Mouse (Mus musculus) ES-Bruce4 (cell line): ENCODE results near the gene Pdap1. TPM values are rescaled to one million over a fixed set of nuclear protein-coding genes. Genes with fewer than 3 reads are reported as not detected.

Experiments used
- H3K27ac ChIP-seq: 2 replicates; pipeline ENCODE4 v1.5.1; 2012; ENCODE audit warnings: low read length, inconsistent platforms; ENCODE audit not compliant: insufficient read depth
- H3K27me3 ChIP-seq: 2 replicates; pipeline ENCODE4 v1.6.1; 2012; ENCODE audit warnings: mild to moderate bottlenecking, low read length, inconsistent platforms; ENCODE audit not compliant: control insufficient read depth, poor library complexity, insufficient read depth, severe bottlenecking
- H3K36me3 ChIP-seq: 2 replicates; pipeline ENCODE4 v1.6.1; 2012; ENCODE audit warnings: inconsistent platforms, mild to moderate bottlenecking, low read length, moderate library complexity; ENCODE audit not compliant: control insufficient read depth, poor library complexity, insufficient read depth, severe bottlenecking
- H3K4me1 ChIP-seq: one replicate; pipeline ENCODE4 v1.8.1; 2011; ENCODE audit warnings: low read length; ENCODE audit not compliant: control insufficient read depth, insufficient read depth
- H3K4me3 ChIP-seq: 2 replicates; pipeline ENCODE4 v1.5.1; 2011; ENCODE audit warnings: low read depth, mild to moderate bottlenecking, low read length
- H3K9ac ChIP-seq: 2 replicates; pipeline ENCODE4 v1.6.1; 2012; ENCODE audit warnings: low read depth, mild to moderate bottlenecking, inconsistent platforms; ENCODE audit not compliant: poor library complexity, severe bottlenecking
- H3K9me3 ChIP-seq: replicated peaks from 2 replicates; pipeline ENCODE4 v1.6.1; 2012; ENCODE audit warnings: mild to moderate bottlenecking, low read length, inconsistent platforms; ENCODE audit not compliant: control insufficient read depth, poor library complexity, insufficient read depth, severe bottlenecking
- CTCF ChIP-seq: IDR thresholded peaks from one replicate; pipeline ENCODE4 v1.8.1; 2011; ENCODE audit warnings: low read depth, low read length
- EP300 ChIP-seq: IDR thresholded peaks from 2 replicates; pipeline ENCODE4 v1.6.1; 2011; ENCODE audit warnings: low read depth, low read length; ENCODE audit not compliant: insufficient read depth
- POLR2A ChIP-seq: IDR thresholded peaks from one replicate; pipeline ENCODE4 v1.8.1; 2011; ENCODE audit warnings: low read length; ENCODE audit not compliant: insufficient read depth
- polyA plus RNA-seq: library from polyadenylated mRNA; stranded (reverse); fragments of >200 nt; gene quantifications from 2 replicates; pipeline ENCODE4 v1.2.4, GENCODE M21; 2011; ENCODE audit warnings: low read depth; ENCODE audit not compliant: missing spikeins, insufficient read depth, insufficient read length

Gene Pdap1
- polyA plus RNA-seq, 1 experiment = 229 TPM

DNA sequence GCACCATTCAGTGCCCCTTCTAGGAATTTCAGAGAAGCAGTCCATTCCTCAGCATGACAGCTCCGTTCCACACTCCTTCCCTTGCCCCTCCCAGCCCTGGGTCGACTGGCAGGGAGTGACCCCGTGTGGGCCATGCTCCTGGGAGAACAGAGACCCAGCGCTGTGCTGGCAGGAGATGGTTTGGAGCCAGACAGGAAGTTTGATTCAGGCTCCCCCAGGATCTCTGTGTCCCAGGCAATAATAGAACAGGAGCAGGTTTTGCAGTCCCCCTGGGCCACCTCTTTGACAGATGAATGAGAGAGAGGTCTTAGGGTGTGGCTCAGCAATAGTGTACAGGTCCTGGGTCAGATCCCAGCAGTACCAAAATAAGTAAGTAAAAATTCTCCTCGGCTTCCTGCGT lies 22.0 kb downstream of the Pdap1 start:
- Histone ChIP-seq H3K36me3 (no peaks in the 10 kb centered on the region), H3K4me1 (no peaks in the 10 kb centered on the region), H3K9me3 (no peaks in the 10 kb centered on the region), H3K4me3 (no peak overlapping the region), H3K9ac (no peak overlapping the region), H3K27ac (no peak overlapping the region), H3K27me3 (no peaks in the 10 kb centered on the region)
- TF ChIP-seq EP300 = no peak
- TF ChIP-seq POLR2A = no peak
- TF ChIP-seq CTCF = no peak

DNA sequence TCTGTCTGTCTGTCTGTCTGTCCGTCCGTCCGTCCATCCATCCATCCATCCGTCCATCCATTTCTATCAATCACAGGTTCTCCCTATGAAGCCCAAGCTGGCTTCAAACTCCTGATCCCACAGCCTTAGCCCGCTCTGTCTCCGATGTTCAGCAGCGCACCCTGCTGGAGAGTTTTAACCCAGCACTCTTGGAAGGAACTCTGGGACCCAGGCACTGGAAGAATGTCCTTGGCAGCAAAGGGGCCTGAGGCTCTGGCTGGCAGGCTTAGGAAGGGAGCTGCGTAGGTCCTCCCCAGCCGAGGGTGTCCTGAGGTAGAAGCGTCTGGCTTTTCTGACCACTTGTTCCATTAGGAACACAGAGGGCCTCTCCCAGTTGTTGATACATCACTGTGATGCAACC lies 23.1 kb downstream of the Pdap1 start:
- Histone ChIP-seq H3K4me3 (no peak overlapping the region), H3K4me1 (no peaks in the 10 kb centered on the region), H3K27ac (no peak overlapping the region), H3K27me3 (no peaks in the 10 kb centered on the region), H3K9me3 (no peaks in the 10 kb centered on the region), H3K9ac (no peak overlapping the region), H3K36me3 (no peaks in the 10 kb centered on the region)
- TF ChIP-seq CTCF (peak; percentile 87), EP300 (no peak)

DNA sequence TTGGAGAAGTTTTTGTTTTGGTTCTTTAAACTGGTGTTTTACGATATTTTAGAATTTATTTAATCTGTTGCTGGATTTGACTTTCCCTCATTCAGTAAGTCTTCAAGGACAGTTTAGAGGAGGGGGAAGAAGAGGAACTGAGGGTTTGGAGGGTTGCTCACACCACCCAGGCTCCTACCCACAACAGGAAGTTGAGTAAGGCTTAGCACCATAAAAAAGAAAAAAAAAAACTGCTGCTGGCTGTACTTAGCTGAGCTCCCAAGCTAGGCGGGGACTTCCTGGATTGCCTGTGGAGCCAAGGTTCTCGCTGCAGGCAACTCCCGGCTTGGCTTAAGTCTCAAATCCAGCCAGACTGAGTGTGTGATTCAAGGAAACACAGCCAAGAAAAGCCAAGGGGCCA lies 23.7 kb downstream of the Pdap1 start:
- no peak overlapping the region for H3K27ac ChIP-seq
- no peaks in the 10 kb centered on the region for H3K4me1 ChIP-seq
- TF ChIP-seq POLR2A = no peak
- no peak for TF ChIP-seq EP300
- TF ChIP-seq CTCF = no peak
- H3K4me3 ChIP-seq = no peak overlapping the region
- no peak overlapping the region for H3K9ac ChIP-seq
- H3K36me3 ChIP-seq = no peaks in the 10 kb centered on the region
- H3K9me3 ChIP-seq = no peaks in the 10 kb centered on the region
- H3K27me3 ChIP-seq = no peaks in the 10 kb centered on the region

DNA sequence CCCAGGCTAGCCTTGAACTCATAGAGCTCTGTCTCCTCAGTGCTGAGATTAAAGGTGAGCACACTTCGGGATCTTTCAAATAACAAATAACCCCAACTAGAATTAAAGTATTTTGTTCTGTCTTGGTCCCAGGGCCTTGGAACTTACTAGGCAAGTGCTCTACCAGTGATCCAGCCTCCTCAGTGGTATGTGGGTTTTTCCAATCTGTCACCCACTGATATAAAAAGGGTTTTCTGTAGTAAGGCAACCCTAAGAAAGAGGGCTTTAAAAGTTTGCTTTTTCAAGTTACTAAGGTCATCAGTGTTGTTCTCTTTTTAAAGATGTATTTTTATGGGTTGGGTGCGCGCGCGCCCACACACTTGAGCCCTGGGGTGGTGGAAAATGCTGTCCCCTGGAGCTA lies 24.3 kb downstream of the Pdap1 start:
- no peak overlapping the region for H3K27ac ChIP-seq
- H3K9me3 ChIP-seq = no peaks in the 10 kb centered on the region
- H3K4me1 ChIP-seq = no peaks in the 10 kb centered on the region
- no peak for TF ChIP-seq EP300
- TF ChIP-seq POLR2A = no peak
- no peak for TF ChIP-seq CTCF
- H3K36me3 ChIP-seq = no peaks in the 10 kb centered on the region
- H3K27me3 ChIP-seq = no peaks in the 10 kb centered on the region
- H3K9ac ChIP-seq = no peak overlapping the region
- H3K4me3 ChIP-seq = no peak overlapping the region

DNA sequence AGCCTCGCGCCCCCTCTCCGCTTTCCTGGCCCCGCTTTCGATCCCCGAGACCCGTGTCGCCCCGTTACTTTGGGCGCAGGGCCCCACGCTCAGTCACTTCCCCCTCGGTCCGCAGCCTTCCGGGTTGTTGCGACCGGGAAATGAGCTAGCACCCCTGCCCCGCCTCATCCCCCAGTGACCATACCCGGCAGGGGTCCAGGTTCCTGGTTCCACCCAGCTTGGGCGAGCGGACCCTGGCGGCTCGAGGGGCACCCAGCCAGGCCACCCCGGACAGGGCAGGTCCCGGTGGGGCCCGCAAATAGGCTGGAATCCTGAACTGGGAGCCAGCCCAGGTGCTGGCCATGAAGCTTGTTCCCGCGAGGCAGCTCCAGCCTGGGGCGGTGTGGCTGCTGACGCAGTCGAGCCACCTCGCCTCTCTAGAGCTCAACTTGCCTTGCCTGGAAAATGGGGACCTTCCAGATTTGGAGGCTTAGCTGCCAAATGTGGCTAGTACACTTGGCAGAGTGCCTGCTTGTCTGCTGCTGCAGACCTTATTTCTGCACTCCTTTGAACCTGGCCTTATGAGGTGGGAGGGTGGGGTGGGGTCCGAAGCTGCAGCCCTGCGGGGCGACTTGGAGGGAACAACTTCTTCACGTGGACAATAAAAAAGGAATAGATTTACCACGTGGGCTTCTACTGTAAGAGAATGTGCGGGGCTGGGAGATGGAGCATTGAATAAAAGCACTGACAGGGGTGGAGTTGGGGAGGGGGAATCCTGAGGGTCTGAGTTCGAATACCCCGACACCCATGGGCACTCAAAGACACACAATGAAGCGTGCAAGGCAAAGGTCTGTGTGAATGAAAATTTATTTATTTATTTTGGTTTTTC lies 25.2 kb downstream of the Pdap1 start:
- H3K4me1 ChIP-seq = no peaks in the 10 kb centered on the region
- H3K9me3 ChIP-seq = no peaks in the 10 kb centered on the region
- H3K9ac ChIP-seq = peak overlapping the region; percentile 78
- TF ChIP-seq EP300 = no peak
- no peak for TF ChIP-seq CTCF
- TF ChIP-seq POLR2A = no peak
- no peak overlapping the region for H3K27ac ChIP-seq
- H3K27me3 ChIP-seq = no peaks in the 10 kb centered on the region
- H3K36me3 ChIP-seq = no peaks in the 10 kb centered on the region
- H3K4me3 ChIP-seq = peak overlapping the region; percentile 72

DNA sequence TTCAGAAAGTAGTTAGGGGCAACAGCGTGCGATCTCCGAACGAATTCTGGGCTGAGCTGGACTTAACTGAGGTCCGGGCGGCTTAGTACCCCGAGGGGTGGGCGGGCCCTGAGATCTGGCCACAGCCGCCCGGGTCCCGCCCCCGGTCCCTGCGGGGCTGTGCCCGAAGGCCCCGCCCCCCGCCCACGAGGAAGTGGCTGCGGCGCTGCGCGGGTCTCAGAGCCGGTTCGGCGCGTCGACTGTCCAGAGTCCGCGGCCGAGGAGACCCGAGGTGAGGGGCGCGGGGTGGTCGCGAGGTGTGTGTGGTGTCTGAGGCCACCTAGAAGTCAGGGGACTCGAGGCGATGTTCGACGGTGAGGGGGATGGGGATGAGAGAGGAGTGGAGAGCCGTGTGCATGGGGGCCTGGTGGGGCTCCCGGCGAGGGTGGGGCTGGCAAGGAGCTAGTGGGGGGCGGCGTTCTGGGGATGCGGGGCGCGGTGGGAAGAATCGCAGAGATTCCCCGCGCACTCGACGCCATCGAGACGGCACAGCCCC lies 25.9 kb downstream of the Pdap1 start, which contains the start of gene Arpc1b:
Arpc1b (plus strand) TSS at position 145 of the 535 bp plus-strand sequence.
- TF ChIP-seq EP300 (no peak), CTCF (no peak), POLR2A (peak; percentile 63)
- Histone ChIP-seq H3K4me3 (peak within 1 kb of the TSS; percentile 72), H3K36me3 (no peaks in the 10 kb centered on the region), H3K27me3 (no peaks in the 10 kb centered on the region), H3K9me3 (no peaks in the 10 kb centered on the region), H3K27ac (no peak within 1 kb of the TSS), H3K4me1 (no peaks in the 10 kb centered on the region), H3K9ac (peak within 1 kb of the TSS; percentile 78)
